Mouse (Mus musculus): ENCODE data around the gene Gpr142. TPM values are rescaled to one million over a fixed set of nuclear protein-coding genes. Genes with fewer than 3 reads are reported as not detected.

The Gpr142 gene
- polyA plus RNA-seq, 1 experiment: not detected

Other genes with a start within 250 kb of the Gpr142 start
- 525 and 588 TPM in 2 replicates for gene Rpl38, start 130.4 kb upstream of the Gpr142 start, polyA plus RNA-seq (2012; rRNA removed)
- 46.5 and 81.8 TPM in 2 replicates for gene Ttyh2, start 123.5 kb upstream of the Gpr142 start, polyA plus RNA-seq (2012; rRNA removed)
- gene Dnaic2, start 71.5 kb upstream of the Gpr142 start, polyA plus RNA-seq (2012; rRNA removed): 0.51 and 0.93 TPM in 2 replicates
- 0.76 and 1.0 TPM in 2 replicates for gene Kif19a, start 33.5 kb upstream of the Gpr142 start, polyA plus RNA-seq (2012; rRNA removed)
- gene Btbd17, start 3.0 kb upstream of the Gpr142 start, polyA plus RNA-seq (2012; rRNA removed): 0.30 and 0.40 TPM in 2 replicates
- 2.0 and 3.9 TPM in 2 replicates for gene Gprc5c, start 52.2 kb downstream of the Gpr142 start, polyA plus RNA-seq (2012; rRNA removed)
- gene Cd300a, start 91.1 kb downstream of the Gpr142 start, polyA plus RNA-seq (2012; rRNA removed): 1.3 and 2.2 TPM in 2 replicates
- 0.25 and 0.63 TPM in 2 replicates for gene Cd300lb, start 135.5 kb downstream of the Gpr142 start, polyA plus RNA-seq (2012; rRNA removed)
- 0.63 and 1.2 TPM in 2 replicates for gene Cd300c, start 170.2 kb downstream of the Gpr142 start, polyA plus RNA-seq (2012; rRNA removed)
- 1.6 and 2.3 TPM in 2 replicates for gene Cd300ld, start 191.0 kb downstream of the Gpr142 start, polyA plus RNA-seq (2012; rRNA removed)
- 8.0 and 10.1 TPM in 2 replicates for gene Cd300c2, start 203.0 kb downstream of the Gpr142 start, polyA plus RNA-seq (2012; rRNA removed)
- not detected in 2 replicates for gene Cd300ld2, start 217.3 kb downstream of the Gpr142 start, polyA plus RNA-seq (2012; rRNA removed)
- gene Cd300ld4, start 228.1 kb downstream of the Gpr142 start, polyA plus RNA-seq (2012; rRNA removed): 0.29 TPM in 1 of 2 replicates, not detected in the other
- 0.89 TPM in 1 of 2 replicates, not detected in the other for gene Cd300ld5, start 238.8 kb downstream of the Gpr142 start, polyA plus RNA-seq (2012; rRNA removed)
- gene Cd300ld3, start 249.5 kb downstream of the Gpr142 start, polyA plus RNA-seq (2012; rRNA removed): 2.9 and 3.7 TPM in 2 replicates